Mouse (Mus musculus) kidney, postnatal 0 days (tissue): ENCODE data around the gene Gtpbp1. TPM values are rescaled to one million over a fixed set of nuclear protein-coding genes. Genes with fewer than 3 reads are reported as not detected.

Experiments
- ATAC-seq: fragments of 200-750 bp; cut with Nextera tagmentation; replicated peaks from 2 replicates; pipeline ENCODE4 v1.8.0; 2017; ENCODE audit warnings: low read depth, moderate number of reproducible peaks, moderate TSS enrichment, moderate library complexity; ENCODE audit not compliant: low FRiP score
- DNase-seq: peaks from one replicate; pipeline ENCODE4 v3.0.0-alpha.2; 2016; ENCODE audit warnings: low spot score
- H3K27ac ChIP-seq: fragments of 300-500 bp; sonication (generic); 2 replicates; pipeline ENCODE4 v1.5.1; 2014; ENCODE audit warnings: mild to moderate bottlenecking
- H3K27me3 ChIP-seq: fragments of 300-500 bp; sonication (generic); 2 replicates; pipeline ENCODE4 v1.6.1; 2014; ENCODE audit warnings: low read length, mixed read lengths; ENCODE audit not compliant: insufficient read depth
- H3K36me3 ChIP-seq: fragments of 300-500 bp; sonication (generic); 2 replicates; pipeline ENCODE4 v1.6.1; 2014; ENCODE audit warnings: low read length, mixed read lengths; ENCODE audit not compliant: insufficient read depth
- H3K4me1 ChIP-seq: fragments of 300-500 bp; sonication (generic); replicated peaks from 2 replicates; pipeline ENCODE4 v1.6.1; 2014; ENCODE audit warnings: antibody characterized with exemption, low read length, mixed read lengths; ENCODE audit not compliant: insufficient read depth
- H3K4me2 ChIP-seq: fragments of 300-500 bp; sonication (generic); 2 replicates; pipeline ENCODE4 v1.6.1; 2014; ENCODE audit warnings: mild to moderate bottlenecking, low read length, moderate library complexity, mixed read lengths
- H3K4me3 ChIP-seq: fragments of 300-500 bp; sonication (generic); replicated peaks from 2 replicates; pipeline ENCODE4 v1.5.1; 2014; ENCODE audit warnings: low read depth, low read length
- H3K9ac ChIP-seq: fragments of 300-500 bp; sonication (generic); 2 replicates; pipeline ENCODE4 v1.6.1; 2014; ENCODE audit warnings: low read depth, low read length
- H3K9me3 ChIP-seq: fragments of 300-500 bp; sonication (generic); replicated peaks from 2 replicates; pipeline ENCODE4 v1.6.1; 2016; ENCODE audit warnings: low read length, inconsistent platforms, mixed read lengths
- CTCF ChIP-seq: IDR thresholded peaks from 2 replicates; pipeline ENCODE4 v1.5.1; 2016; ENCODE audit warnings: antibody characterized with exemption, low read depth, mild to moderate bottlenecking, moderate library complexity
- WGBS: fragments of 180-500 bp; shearing (Covaris S2); extraction: QIAGEN DNeasy Blood & Tissue Kit; methylation state at CpG from one replicate; pipeline ENCODE4 v1.1.7; 2014; 5-methylcytosine and 5-hydroxymethylcytosine counted together
- polyA plus RNA-seq: library from polyadenylated mRNA; unstranded; fragments of >200 nt; fragmentation: Nextera tagmentation; extraction: Ambion mirVana; gene quantifications from 2 replicates; pipeline ENCODE4 v1.2.1, GENCODE M21; 2015

The Gtpbp1 gene
- polyA plus RNA-seq, 1 experiment from 2014 or later: 24.3 TPM

DNA sequence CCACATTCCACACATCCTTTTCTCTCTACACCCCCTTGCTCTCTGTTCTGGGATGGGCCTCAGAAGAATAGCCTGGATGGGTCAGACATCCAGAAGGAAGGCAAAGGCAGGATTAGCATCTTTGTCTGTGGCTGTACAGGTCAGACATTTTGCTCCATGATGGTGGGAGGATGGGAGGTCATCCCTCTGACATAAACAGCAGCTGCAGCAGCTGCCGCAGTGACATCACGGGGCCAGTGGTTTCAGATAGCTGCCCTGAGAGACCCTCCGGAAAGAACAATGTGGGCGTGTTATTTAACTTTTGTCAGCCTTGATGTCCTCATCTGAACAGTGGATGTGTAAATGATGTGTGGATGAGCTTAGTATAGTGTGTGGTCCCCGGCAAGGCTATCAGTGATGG lies 55.2 kb downstream of the Gtpbp1 start:
- no peak for TF ChIP-seq CTCF
- Histone ChIP-seq H3K4me3 (no peak overlapping the region), H3K27ac (no peak overlapping the region), H3K9ac (no peak overlapping the region), H3K4me1 (peaks cover 7% of the 10 kb centered on the region; the same call in 1 of the 2 replicates), H3K36me3 (no peaks in the 10 kb centered on the region), H3K9me3 (no peaks in the 10 kb centered on the region), H3K4me2 (no peak overlapping the region), H3K27me3 (no peaks in the 10 kb centered on the region)
- DNase-seq: no peak
- no peak for ATAC-seq
- WGBS: 84% methylated on average over 5 of the region's 5 CpGs

DNA sequence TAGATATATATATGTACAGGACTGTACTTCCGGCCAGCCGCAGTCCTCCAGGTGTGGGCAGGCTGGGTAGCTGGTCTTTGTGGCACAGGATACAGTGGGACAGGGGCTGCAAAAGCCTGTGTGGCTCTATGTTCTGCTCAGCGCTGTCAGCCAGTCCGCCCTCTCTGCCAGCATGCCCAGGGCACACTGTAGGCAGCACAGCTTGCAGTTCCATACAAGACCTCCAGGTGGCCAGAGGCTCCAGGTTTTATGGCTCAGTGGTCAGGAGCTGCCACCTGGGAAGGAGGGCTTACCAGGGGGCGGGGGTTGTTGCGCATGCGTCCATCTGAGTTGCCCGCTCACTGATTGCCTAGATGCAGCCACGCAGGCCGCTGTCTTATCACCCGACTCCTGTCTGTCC lies 57.4 kb downstream of the Gtpbp1 start:
- no peaks in the 10 kb centered on the region for H3K4me1 ChIP-seq
- no peaks in the 10 kb centered on the region for H3K9me3 ChIP-seq
- peak; percentile 69 for TF ChIP-seq CTCF
- no peak overlapping the region for H3K9ac ChIP-seq
- no peaks in the 10 kb centered on the region for H3K27me3 ChIP-seq
- no peak overlapping the region for H3K4me3 ChIP-seq
- no peak; the same call in 1 of the 2 replicates for ATAC-seq
- no peaks in the 10 kb centered on the region for H3K36me3 ChIP-seq
- H3K27ac ChIP-seq: no peak overlapping the region
- no peak overlapping the region for H3K4me2 ChIP-seq
- DNase-seq: peak; percentile 50
- 71% methylated on average over 11 of the region's 11 CpGs for WGBS

- DNase-seq: no peak
- no peak overlapping the region for H3K27ac ChIP-seq
- no peaks in the 10 kb centered on the region for H3K36me3 ChIP-seq
- no peak for TF ChIP-seq CTCF
- H3K4me3 ChIP-seq: no peak overlapping the region
- H3K9ac ChIP-seq: no peak overlapping the region
- ATAC-seq: no peak
- 94% methylated on average over 7 of the region's 7 CpGs for WGBS
- no peaks in the 10 kb centered on the region for H3K27me3 ChIP-seq
- H3K9me3 ChIP-seq: no peaks in the 10 kb centered on the region
- H3K4me1 ChIP-seq: no peaks in the 10 kb centered on the region
- no peak overlapping the region for H3K4me2 ChIP-seq
These were observed 58.5 kb downstream of the Gtpbp1 start for GRCm38 (mm10) chr15:79749162-79749561.

DNA sequence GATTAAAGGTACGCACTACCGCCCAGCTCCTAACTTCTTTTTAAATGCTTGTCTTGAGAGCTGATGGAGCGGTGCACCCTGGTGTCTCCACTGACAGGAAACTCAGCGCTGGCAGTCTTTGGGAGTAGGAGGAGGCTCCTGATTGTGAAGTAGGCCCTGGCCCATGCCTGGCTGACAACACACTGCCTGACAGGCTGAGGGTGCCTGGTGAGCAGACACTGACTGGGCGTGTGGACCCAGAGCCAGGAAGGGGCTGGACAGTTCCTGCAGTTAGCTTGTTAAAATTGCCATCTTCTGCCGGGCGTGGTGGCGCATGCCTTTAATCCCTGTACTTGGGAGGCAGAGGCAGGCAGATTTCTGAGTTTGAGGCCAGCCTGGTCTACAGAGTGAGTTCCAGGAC lies 59.6 kb downstream of the Gtpbp1 start:
- ATAC-seq (no peak), DNase-seq (no peak)
- no peaks in the 10 kb centered on the region for H3K27me3 ChIP-seq
- no peak overlapping the region for H3K27ac ChIP-seq
- H3K4me3 ChIP-seq: no peak overlapping the region
- no peaks in the 10 kb centered on the region for H3K36me3 ChIP-seq
- WGBS: 90% methylated on average over 8 of the region's 8 CpGs
- no peak overlapping the region for H3K9ac ChIP-seq
- no peak for TF ChIP-seq CTCF
- no peaks in the 10 kb centered on the region for H3K9me3 ChIP-seq
- no peaks in the 10 kb centered on the region for H3K4me1 ChIP-seq
- no peak overlapping the region for H3K4me2 ChIP-seq

DNA sequence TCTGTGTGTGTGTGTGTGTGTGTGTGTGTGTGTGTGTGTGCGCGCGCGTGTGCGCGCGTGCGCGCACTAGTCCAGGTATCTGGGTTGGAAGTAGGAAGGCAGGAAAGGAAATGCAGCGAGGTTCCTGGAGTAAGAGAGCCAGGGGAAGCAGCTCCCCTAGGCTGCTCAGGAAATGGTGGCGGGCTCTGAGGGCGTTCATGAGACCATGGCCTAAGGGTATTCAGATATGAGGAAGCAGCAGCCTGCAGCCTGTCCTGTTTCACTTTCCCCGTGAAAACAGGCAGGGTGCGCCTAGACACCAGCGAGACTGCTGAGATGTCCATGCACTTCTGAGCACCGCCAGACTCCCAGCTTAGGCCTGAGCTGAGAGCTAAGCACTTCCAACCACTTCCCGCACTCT lies 61.1 kb downstream of the Gtpbp1 start:
- H3K9ac ChIP-seq: no peak overlapping the region
- ATAC-seq (no peak), DNase-seq (no peak)
- H3K4me2 ChIP-seq: no peak overlapping the region
- 75% methylated on average over 17 of the region's 17 CpGs for WGBS
- 0 out of 2 replicates have a peak, but pooled peaks cover 4% of the 10 kb centered on the region for H3K4me1 ChIP-seq
- no peak overlapping the region for H3K4me3 ChIP-seq
- no peak overlapping the region for H3K27ac ChIP-seq
- no peaks in the 10 kb centered on the region for H3K27me3 ChIP-seq
- no peaks in the 10 kb centered on the region for H3K36me3 ChIP-seq
- TF ChIP-seq CTCF: no peak
- no peaks in the 10 kb centered on the region for H3K9me3 ChIP-seq

- H3K4me3 ChIP-seq: no peak overlapping the region
- H3K27ac ChIP-seq: no peak overlapping the region
- peak; percentile 99 for TF ChIP-seq CTCF
- no peak overlapping the region for H3K9ac ChIP-seq
- no peak overlapping the region for H3K4me2 ChIP-seq
- 0 out of 2 replicates have a peak, but pooled peaks cover 4% of the 10 kb centered on the region for H3K4me1 ChIP-seq
- peak; percentile 86 for DNase-seq
- no peaks in the 10 kb centered on the region for H3K27me3 ChIP-seq
- 28% methylated on average over 11 of the region's 11 CpGs for WGBS
- H3K9me3 ChIP-seq: no peaks in the 10 kb centered on the region
- ATAC-seq: peak; percentile 58
- H3K36me3 ChIP-seq: no peaks in the 10 kb centered on the region
These were observed 62.2 kb downstream of the Gtpbp1 start for GRCm38 (mm10) chr15:79752742-79753419.

DNA sequence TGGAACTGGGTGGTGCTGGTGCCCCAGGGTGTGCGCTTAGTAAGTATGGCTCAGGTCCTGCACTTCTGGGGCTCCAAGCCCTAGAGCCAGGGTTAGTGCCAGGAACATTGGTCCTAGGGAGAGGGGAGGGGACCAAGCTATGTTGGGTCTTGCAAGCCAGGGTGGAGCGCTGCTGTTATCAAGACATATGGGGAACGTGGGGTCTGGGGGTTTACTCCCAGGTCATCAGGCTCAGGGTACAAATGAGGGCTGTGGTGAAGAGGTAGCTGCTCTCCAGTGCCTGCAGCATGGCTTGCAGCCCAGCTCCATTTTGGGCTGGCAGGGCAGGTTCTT lies 62.7 kb downstream of the Gtpbp1 start:
- H3K36me3 ChIP-seq: no peaks in the 10 kb centered on the region
- TF ChIP-seq CTCF: no peak

More for the DNA sequence above, 62.7 kb downstream of the Gtpbp1 start:
- Histone ChIP-seq H3K4me3 (no peak overlapping the region), H3K9ac (no peak overlapping the region), H3K27me3 (no peaks in the 10 kb centered on the region), H3K4me2 (no peak overlapping the region), H3K4me1 (0 out of 2 replicates have a peak, but pooled peaks cover 4% of the 10 kb centered on the region), H3K27ac (no peak overlapping the region), H3K9me3 (no peaks in the 10 kb centered on the region)
- whole genome bisulfite sequencing: 97% methylated on average over 3 of the region's 3 CpGs
- 0 out of 2 replicates have a peak, but pooled peaks have one; percentile 12 for ATAC-seq
- DNase-seq: no peak
